In the genomic region with DNA sequence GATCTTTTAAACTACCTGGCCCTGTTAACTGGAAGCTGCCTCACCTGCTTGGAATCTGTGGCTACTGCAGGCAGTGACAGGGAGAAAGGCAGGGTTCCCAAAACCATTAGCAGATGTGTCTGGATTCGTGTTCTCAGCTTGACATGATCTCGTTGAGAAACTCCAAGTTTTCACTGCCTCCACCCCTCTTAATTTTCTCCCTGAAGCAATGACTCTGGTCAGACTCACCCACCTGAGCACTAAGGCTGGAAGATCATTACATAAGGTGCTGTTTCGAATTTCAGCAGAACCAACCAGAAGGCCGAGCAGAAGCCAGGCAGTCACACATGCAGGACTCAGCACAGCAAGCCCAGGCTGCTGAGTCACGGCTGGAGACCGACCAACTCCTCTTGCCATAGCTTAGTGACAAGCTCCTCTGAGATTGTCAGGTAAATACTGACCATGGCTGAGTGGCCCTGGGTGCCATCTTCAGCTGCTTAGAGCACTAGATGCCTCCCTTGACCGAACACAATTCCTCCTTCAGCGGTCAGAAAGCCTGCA, we compare ENCODE assay signal across 11 mouse cellular contexts. TPM values are rescaled to one million over a fixed set of nuclear protein-coding genes. Genes with fewer than 3 reads are reported as not detected.
A peak's percentile ranks its signal among the peaks of the same experiment; 100 is the strongest.
DNase-seq lines count a peak whose midpoint lies in the region; ATAC-seq and TF ChIP-seq lines count a peak whose summit lies in the region.
"Had no signal": no experiment of that assay in that cellular context is flagged by ENCODE, and none has a peak within 500 bp of the region (broad histone marks: within the 10 kb centered on the region; RNA-seq: fewer than 3 reads in every experiment).

No protein-coding gene starts in this region.

- H3K9me3 ChIP-seq in heart, embryonic 11.5 days (replicated peaks; ENCODE audit: control insufficient read depth, low read length) = no peaks in the 10 kb centered on the region
- H3K9me3 ChIP-seq: embryonic facial prominence, embryonic 12.5 days; limb, embryonic 12.5 days had no signal

- no peak for TF ChIP-seq CTCF in thymus, adult 2 months (IDR thresholded peaks at IDR 0.05; ENCODE audit: borderline replicate concordance, control insufficient read depth, extremely low read depth, insufficient read depth, low read length, poor library complexity)

- H3K4me1 ChIP-seq in heart, embryonic 11.5 days (ENCODE audit: control insufficient read depth, insufficient read depth, low read length) = peaks cover 9% of the 10 kb centered on the region
- peaks cover 4% of the 10 kb centered on the region for H3K4me1 ChIP-seq in thymus, adult 2 months (replicated peaks; ENCODE audit: control insufficient read depth, insufficient read depth, low read length)

- TF ChIP-seq POLR2A in thymus, adult 2 months (IDR thresholded peaks at IDR 0.05; ENCODE audit: control insufficient read depth, extremely low read depth, insufficient read depth, low read length, poor library complexity) = no peak

- no peak overlapping the region for H3K4me2 ChIP-seq in heart, embryonic 11.5 days
- H3K4me2 ChIP-seq: embryonic facial prominence, embryonic 12.5 days; limb, embryonic 12.5 days had no signal

- H3K27me3 ChIP-seq in heart, embryonic 11.5 days (ENCODE audit: control insufficient read depth, insufficient read depth, low read length) = no peaks in the 10 kb centered on the region
- H3K27me3 ChIP-seq in thymus, adult 2 months (ENCODE audit: control insufficient read depth, insufficient read depth, low read length) = no peaks in the 10 kb centered on the region
- H3K27me3 ChIP-seq: embryonic facial prominence, embryonic 12.5 days had no signal

- H3K36me3 ChIP-seq in heart, embryonic 11.5 days (ENCODE audit: control insufficient read depth, insufficient read depth, low read length) = peaks cover 4% of the 10 kb centered on the region; the same call in 1 of the 2 replicates
- H3K36me3 ChIP-seq in thymus, adult 2 months (ENCODE audit: control insufficient read depth, insufficient read depth, low read length) = no peaks in the 10 kb centered on the region

- H3K27ac ChIP-seq in heart, embryonic 11.5 days (ENCODE audit: low read depth, low read length) = no peak overlapping the region
- H3K27ac ChIP-seq in thymus, adult 2 months (ENCODE audit: control insufficient read depth, insufficient read depth, low read length) = no peak overlapping the region
- H3K27ac ChIP-seq: embryonic facial prominence, embryonic 12.5 days; limb, embryonic 12.5 days; macrophage had no signal

- peak; percentile 77 for DNase-seq in left cerebral cortex, adult 18-20 months (ENCODE audit: low spot score in 2 of 2)
- no peak for DNase-seq in left cerebral cortex, postnatal 4 days
- DNase-seq in cerebellum, adult 9-10 months = peak; percentile 85
- DNase-seq in layer of hippocampus, adult 18-20 months (ENCODE audit: low spot score in 2 of 2) = peak; percentile 59 to 80
- peak; percentile 52 for DNase-seq in right cerebral cortex, postnatal 14 days
- no peak for DNase-seq in spleen, adult 12 weeks (ENCODE audit: low spot score)
- DNase-seq in thymus, adult 2 months = no peak

- H3K9ac ChIP-seq in heart, embryonic 11.5 days (ENCODE audit: low read depth, low read length) = no peak overlapping the region
- H3K9ac ChIP-seq: embryonic facial prominence, embryonic 12.5 days; limb, embryonic 12.5 days had no signal

- WGBS in heart, embryonic 11.5 days (ENCODE audit: insufficient replicate concordance) = 82% methylated on average over 8 of the region's 8 CpGs
- WGBS in thymus, adult 2 months = 94% methylated on average over 8 of the region's 8 CpGs

- intact Hi-C loops in left cerebral cortex, postnatal 4 days (cut with DNase I) = no loop called here

- ATAC-seq in heart, embryonic 11.5 days (replicated peaks; ENCODE audit: insufficient number of reproducible peaks, low FRiP score, low TSS enrichment) = no peak

- H3K4me3 ChIP-seq in heart, embryonic 11.5 days (ENCODE audit: low read depth, low read length) = no peak overlapping the region
- no peak overlapping the region for H3K4me3 ChIP-seq in thymus, adult 2 months (ENCODE audit: control insufficient read depth, insufficient read depth, low read length)
- H3K4me3 ChIP-seq: embryonic facial prominence, embryonic 12.5 days; limb, embryonic 12.5 days had no signal

RNA-seq across cellular contexts. Expression of a gene that starts 32.3 kb away (rescaled TPM):
- total RNA-seq in left cerebral cortex, adult 18-20 months (2021) = 10 to 100 TPM; 21.0 to 21.4 TPM
- total RNA-seq in left cerebral cortex, postnatal 4 days (2021) = 10 to 100 TPM; 23.8 to 29.1 TPM
- 10 to 100 TPM; 17.2 to 18.5 TPM for total RNA-seq in layer of hippocampus, adult 18-20 months (2021)
- 40.9 and 45.0 TPM in 2 replicates for polyA plus RNA-seq in heart, embryonic 11.5 days (2014; fragmentation: Nextera tagmentation; extraction: Ambion mirVana)
- polyA plus RNA-seq in thymus, adult 2 months (2012; rRNA removed) = 42.8 and 48.2 TPM in 2 replicates

RNA-seq across cellular contexts. Expression of a gene that starts 35.6 kb away (rescaled TPM):
- 10 to 100 TPM; 55.3 to 62.5 TPM for total RNA-seq in left cerebral cortex, adult 18-20 months (2021)
- 10 to 100 TPM; 60.0 to 63.7 TPM for total RNA-seq in left cerebral cortex, postnatal 4 days (2021)
- 10 to 100 TPM; 46.9 to 49.2 TPM for total RNA-seq in layer of hippocampus, adult 18-20 months (2021)
- 49.1 and 51.6 TPM in 2 replicates for polyA plus RNA-seq in heart, embryonic 11.5 days (2014; fragmentation: Nextera tagmentation; extraction: Ambion mirVana)
- 107 and 108 TPM in 2 replicates for polyA plus RNA-seq in thymus, adult 2 months (2012; rRNA removed)

Comparison
In these comparisons a context has a peak if more than half of its experiments do, and no peak if none do; other contexts are left out.
1. DNase-seq: peak in left cerebral cortex, adult 18-20 months (2 of 2), cerebellum, adult 9-10 months (single experiment), layer of hippocampus, adult 18-20 months (2 of 2) and right cerebral cortex, postnatal 14 days (single experiment); none in left cerebral cortex, postnatal 4 days (single experiment), spleen, adult 12 weeks (single experiment) and thymus, adult 2 months (single experiment).